Mouse (Mus musculus): ENCODE results near the gene Uba6.

Uba6 gene

DNA sequence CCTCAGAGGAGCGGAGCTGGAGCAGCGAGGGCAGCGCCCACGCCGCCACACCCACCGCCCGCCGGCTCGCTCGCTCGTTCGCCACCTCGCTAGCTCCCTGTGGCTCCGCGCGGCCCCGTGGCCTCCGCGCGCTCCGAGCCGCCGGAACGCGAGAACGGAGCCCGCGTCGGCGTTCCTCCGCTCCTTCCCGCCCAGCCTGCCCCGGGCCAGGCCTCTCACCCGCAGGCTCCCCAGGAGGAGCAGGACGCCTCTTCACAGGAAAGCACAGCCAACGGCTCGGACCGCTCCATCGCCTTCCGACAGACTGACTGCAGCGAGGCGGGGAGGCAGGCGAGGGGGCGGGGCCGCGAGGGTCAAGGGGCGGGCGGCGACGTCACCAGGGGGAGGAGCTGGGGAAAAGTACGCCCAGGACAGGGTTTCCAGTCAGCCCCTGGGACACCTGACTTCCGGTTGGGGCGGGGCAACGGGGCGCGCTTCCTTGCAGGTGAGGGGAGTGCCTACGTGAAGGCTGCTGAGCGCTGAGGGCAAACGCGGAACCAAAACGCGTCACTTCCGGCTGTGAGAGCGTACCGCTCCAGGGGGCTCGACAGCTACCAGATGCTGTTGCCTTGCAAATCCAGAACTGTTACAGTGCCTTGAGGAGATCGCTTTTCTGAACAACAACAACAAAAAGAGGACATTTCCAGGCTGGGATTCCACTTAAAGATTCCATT, at the start of gene Uba6:
TSS of gene Uba6 (minus strand) at position 355 of the 713 bp plus-strand sequence.
- peak; percentile 99 for DNase-seq

- no peak for DNase-seq
Observed at GRCm38 (mm10) chr5:86197801-86198200, 25.2 kb upstream of the Uba6 start, which contains the start of gene Gnrhr. Gnrhr (minus strand) TSS chr5:86197901.

DNA sequence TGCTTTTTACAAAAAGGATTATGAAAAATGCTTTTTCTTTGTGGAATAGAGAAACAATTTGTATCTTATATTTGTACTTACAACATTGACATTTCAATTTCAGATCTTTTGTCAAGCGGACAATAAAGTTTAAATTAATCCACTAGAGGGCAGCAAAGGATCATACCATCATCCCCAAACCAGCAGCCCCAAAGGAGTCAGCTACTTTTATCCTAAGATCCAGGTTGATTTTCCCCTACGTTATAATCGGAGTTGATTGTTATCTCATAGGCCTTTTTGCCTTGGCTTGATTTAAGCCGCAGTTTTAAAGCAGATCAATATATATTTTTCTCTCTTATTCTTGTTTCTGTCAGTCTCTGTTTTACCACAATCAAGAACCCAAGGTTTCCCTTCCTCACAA, 18.8 kb upstream of the Uba6 start:
- no peak for DNase-seq

DNA sequence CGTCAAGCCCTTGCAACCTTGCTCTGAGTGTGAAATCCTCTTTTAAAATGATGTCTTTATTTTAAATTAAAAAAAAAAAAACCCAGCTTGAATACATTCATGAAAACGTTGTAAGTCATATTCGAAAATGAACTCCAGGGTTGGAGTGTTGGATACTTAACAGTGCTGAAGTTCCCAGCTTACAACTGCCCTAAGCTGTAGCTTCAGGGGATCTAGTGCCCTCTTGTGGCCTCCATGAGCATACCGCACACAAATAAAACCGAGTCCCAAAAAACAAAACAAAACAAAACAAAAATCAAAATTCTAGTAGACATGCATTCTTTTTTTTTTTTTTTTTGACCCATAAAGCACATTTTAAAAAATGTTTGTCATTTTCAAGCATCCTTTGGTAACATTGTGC, 18.2 kb upstream of the Uba6 start:
- DNase-seq = no peak

- DNase-seq = no peak
Observed at GRCm38 (mm10) chr5:86190290-86190689, 17.7 kb upstream of the Uba6 start.

- no peak for DNase-seq
Observed at GRCm38 (mm10) chr5:86187441-86187840, 14.8 kb upstream of the Uba6 start.

GRCm38 (mm10) chr5:86173778-86174177, 1.2 kb upstream of the Uba6 start:
- no peak for DNase-seq

GRCm38 (mm10) chr5:86172088-86172448, 535 bp downstream of the Uba6 start:
- DNase-seq = no peak

GRCm38 (mm10) chr5:86129828-86130227, 42.8 kb downstream of the Uba6 start:
- DNase-seq = no peak

GRCm38 (mm10) chr5:86128749-86129148, 43.9 kb downstream of the Uba6 start:
- no peak for DNase-seq

DNA sequence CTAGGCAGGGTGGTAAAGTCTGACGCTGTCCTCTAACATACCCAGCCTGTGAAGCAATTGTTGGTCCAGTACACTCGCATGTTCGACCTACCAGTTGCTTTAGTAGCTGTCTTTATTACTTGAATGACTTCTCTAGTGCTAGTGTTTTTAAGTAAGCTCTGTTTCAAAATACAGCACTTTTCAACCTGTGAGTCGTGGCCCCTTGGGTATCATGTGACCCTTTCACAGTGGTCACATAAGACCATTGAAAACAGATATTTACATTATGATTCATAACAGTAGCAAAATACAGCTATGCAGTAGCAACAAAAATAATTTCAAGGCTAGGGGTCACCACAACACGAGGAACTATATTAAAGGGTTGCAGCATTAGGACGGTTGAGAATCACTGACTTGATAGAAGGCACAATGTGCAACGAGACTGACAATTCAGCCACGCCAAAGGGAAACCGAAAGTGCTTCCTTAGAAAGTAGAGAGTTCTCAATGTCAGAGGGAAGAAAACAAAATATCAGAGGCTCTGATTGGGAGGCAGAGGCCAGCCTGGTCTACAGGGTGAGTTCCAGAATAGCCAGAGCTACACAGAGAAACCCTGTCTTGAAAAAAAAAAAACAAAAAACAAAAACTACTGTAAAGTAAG, 54.0 kb downstream of the Uba6 start:
- no peak for DNase-seq

DNA sequence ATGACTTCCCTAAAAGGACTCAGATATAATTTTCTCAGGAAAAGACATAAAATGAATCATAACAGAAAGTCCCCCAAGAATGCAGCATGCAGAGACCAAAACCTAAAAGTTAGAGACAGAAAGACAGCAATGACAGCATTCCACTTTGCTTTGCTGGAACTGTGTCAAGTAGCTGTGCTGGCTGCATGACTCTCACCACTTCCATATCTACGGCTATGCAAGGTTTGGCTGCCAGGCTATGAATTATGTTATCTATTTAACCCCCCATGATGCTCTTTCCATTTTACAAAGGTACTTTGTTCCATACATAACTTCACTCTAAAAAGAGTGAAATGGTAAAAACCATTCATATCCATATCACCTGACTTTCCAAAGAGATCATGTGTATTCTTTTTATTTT, 58.6 kb downstream of the Uba6 start:
- no peak for DNase-seq

DNA sequence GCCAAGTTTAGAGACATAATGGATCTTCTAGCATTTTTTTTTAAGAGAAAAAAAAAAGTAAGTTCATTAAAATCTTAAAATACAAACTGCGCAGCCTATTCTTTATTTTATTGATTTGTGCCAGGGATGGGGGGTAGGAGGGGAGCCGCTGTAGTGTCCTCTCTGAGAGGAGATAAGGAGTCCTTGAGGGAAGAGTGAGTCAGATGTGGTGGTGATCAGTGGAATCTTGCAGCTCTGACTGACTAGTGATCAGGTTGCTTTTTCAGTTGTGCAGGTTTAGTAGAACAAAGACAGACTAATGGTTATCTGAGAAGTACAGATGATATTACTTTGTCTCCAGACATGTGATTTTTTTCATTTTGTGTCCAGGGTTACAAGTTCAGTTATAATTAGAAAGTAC, 59.6 kb downstream of the Uba6 start:
- no peak for DNase-seq

DNA sequence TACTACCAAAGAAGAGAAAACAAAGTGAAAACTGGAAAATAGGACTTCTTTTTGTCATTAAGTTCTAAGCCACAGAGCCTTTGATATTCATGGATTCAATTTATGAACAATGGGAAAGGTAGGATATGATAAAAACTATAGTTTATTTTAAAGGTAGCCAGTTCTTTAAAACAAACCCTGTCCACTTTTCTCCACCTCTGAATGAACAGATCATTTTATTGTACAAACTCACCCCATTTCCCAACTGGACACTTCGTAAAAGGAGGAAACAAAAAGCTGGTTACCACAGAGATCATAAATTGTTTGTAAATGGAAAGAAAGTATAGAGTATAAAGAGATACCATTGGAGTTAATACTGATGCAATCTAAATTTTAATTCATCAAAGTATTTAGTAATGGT, 61.5 kb downstream of the Uba6 start:
- DNase-seq = no peak

GRCm38 (mm10) chr5:86106610-86107009, 66.0 kb downstream of the Uba6 start:
- no peak for DNase-seq

DNA sequence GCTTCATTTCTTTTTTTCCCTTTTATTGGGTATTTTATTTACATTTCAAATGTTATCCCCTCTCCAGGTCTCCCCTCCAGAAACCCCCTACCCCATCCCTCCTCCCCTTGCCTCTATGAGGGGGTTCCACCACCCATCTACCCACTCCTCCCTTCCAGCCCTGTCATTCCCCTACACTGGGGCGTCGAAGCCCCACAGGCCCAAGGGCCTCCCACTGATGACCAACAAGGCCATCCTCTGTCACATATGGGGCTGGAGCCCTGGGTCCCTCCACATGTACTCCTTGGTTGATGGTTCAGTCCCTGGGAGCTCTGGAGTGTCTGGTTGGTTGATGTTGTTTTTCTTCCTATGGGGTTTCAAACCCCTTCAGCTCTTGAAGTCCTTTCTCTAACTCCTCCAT, 70.4 kb downstream of the Uba6 start:
- no peak for DNase-seq

- no peak for DNase-seq
Observed at GRCm38 (mm10) chr5:86100621-86101020, 72.0 kb downstream of the Uba6 start.

DNA sequence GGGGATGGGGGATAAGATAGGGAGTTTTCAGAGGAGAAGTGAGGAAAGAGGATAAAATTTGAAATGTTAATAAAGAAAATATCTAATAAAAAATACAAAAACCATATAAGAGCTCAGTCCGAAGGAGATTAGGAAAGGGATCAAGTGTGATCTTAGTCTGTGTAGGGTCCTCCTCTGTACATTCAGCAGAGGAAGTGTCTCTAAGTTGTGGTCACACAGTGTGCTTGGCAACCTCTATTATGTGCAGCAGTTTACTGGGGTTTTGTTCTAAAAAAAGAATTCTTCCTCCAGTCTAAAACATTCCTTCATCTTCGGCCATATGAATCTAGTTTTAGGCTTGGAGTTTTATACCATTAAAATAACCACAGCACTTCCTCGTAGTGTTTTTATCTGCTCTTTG, 73.6 kb downstream of the Uba6 start:
- DNase-seq = no peak

DNA sequence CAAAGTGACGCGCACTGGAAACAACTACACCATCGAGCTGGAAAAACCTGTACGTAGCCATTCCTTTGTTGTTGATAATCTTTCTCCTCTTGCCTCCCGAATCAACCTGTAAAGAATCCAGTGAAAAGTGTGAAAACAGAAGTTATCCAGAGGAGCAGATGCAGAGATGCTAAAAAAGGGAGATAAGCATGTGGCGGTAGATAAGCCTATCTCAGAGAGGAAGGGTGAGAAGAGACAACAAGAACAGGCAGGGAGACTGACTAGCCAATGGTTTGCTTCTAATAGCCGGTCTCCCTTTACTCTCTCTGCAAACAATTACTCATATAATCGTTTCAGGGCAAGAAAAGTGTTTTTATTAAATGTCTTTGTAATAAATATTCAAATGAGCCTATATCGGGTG, 77.8 kb downstream of the Uba6 start:
- DNase-seq = no peak

GRCm38 (mm10) chr5:86086751-86087150, 85.9 kb downstream of the Uba6 start:
- DNase-seq = no peak

DNA sequence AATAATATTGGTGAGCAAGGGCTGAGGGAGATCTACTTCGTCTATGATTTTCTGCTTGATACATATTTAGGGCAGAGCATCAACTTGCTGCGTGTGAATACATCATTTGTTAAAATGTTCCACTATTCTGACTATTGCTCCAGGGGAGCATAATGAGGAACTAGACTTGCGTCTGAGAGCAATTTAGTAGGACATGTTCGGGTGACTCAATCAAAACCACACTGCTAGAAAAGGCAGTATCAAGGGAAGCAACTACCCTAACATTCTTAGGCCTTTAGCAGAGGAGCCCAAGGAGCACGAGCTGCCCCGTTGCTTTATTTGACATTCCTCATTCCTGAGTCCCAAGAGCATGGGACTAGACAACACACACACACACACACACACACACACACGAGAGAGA, 87.6 kb downstream of the Uba6 start:
- no peak for DNase-seq

DNA sequence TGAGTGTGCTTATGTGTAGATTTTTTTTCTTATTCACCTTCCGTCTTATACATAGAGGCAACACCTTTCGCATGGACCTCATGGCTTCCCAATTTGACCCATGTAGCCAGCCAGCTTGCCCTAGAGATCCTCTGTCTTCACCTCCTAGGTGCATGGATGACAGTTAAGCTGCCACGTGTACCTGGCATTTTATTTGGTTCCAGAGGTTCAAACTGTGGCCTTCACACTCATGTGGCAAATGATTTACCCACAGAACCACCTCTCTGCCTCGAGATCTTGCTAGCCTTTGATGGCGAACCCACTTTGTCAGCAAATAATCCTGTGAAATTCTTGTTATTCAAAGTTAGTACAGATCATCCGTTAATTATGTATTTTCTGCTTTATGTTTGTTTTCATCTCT, 88.6 kb downstream of the Uba6 start:
- no peak for DNase-seq

DNA sequence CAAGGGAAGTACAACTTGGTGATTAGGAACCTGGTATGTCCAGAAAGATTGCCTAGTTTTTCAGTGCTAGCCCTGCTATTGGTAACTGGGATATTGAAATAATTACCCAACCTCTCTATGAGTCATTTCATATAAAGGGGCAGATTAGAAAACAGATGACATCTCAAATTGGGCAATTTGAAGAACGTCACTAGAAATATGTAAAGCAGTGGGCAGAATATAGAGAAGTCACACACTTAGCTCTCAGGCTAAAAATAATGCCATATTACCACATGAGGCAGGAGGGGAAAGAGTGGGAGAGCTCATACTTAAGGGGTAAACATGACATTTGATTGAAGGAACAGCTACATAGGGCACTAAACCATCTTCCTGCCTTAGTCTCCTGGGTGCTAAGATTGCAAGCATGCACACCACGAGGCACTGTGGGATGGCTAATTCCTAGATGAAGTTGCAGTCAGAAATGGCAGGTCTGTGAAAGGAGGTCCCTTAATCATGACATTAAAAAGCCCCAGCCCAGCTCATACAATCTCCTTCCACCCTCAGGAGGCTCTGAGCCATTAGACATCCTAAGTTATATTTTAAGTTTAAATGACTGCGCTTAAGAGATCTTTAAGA, 93.8 kb downstream of the Uba6 start:
- no peak for DNase-seq

- DNase-seq = no peak
Observed at GRCm38 (mm10) chr5:86072756-86073386, 99.7 kb downstream of the Uba6 start.
